In the genomic region with DNA sequence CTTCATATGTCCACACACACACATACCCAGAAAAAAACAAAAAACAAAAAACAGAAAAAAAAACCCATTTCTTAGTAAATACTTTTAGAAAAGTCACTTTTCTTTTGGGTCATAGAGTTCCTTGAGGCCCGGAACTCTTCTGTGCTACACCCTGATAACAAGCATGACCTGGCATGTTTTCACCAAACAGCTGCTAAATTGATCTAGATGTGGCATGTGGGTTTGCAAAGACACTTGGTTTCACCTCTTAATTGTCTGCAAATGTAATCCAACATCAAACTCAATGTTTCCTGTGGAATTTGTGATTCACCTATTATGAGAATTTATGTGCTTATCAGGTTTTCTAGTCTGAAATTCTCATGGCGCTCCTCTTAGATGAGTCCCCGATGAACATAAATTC, we compare ENCODE assay signal across 18 mouse cellular contexts.
"Had no signal": no experiment of that assay in that cellular context is flagged by ENCODE, and none has a peak within 500 bp of the region (broad histone marks: within the 10 kb centered on the region; RNA-seq: fewer than 3 reads in every experiment).

No protein-coding gene starts in this region.

- H3K9me3 ChIP-seq: lung, embryonic 15.5 days; midbrain, embryonic 13.5 days; midbrain, embryonic 15.5 days; neural tube, embryonic 12.5 days; stomach, embryonic 15.5 days had no signal

- H3K27ac ChIP-seq: lung, embryonic 15.5 days; macrophage; midbrain, embryonic 13.5 days; midbrain, embryonic 15.5 days; neural tube, embryonic 12.5 days; stomach, embryonic 15.5 days; stomach, postnatal 0 days had no signal

- H3K27me3 ChIP-seq: lung, embryonic 15.5 days; midbrain, embryonic 13.5 days; midbrain, embryonic 15.5 days; neural tube, embryonic 12.5 days; stomach, embryonic 15.5 days had no signal

- H3K4me2 ChIP-seq: lung, embryonic 15.5 days; midbrain, embryonic 11.5 days; midbrain, embryonic 13.5 days; midbrain, embryonic 15.5 days; neural tube, embryonic 12.5 days; stomach, embryonic 15.5 days had no signal

- H3K4me1 ChIP-seq: lung, embryonic 15.5 days; midbrain, embryonic 13.5 days; midbrain, embryonic 15.5 days; neural tube, embryonic 12.5 days; stomach, embryonic 15.5 days had no signal

- H3K9ac ChIP-seq: liver, postnatal 0 days; lung, embryonic 15.5 days; midbrain, embryonic 13.5 days; midbrain, embryonic 15.5 days; neural tube, embryonic 12.5 days; stomach, embryonic 15.5 days had no signal

- H3K36me3 ChIP-seq: lung, embryonic 15.5 days; midbrain, embryonic 13.5 days; midbrain, embryonic 15.5 days; neural tube, embryonic 12.5 days; stomach, embryonic 15.5 days had no signal

- H3K4me3 ChIP-seq: lung, embryonic 15.5 days; midbrain, embryonic 13.5 days; midbrain, embryonic 15.5 days; neural tube, embryonic 12.5 days; stomach, embryonic 15.5 days had no signal

- ATAC-seq: liver, postnatal 0 days; lung, postnatal 0 days; midbrain, embryonic 13.5 days; midbrain, embryonic 15.5 days had no signal

- DNase-seq: liver, postnatal 0 days; lung, adult 2 months; lung, postnatal 14 days; lung, postnatal 36 days; retina, postnatal 1 day; right cerebral cortex, adult 18-20 months; thymus, adult 2 months; thymus, postnatal 25 days; thymus, postnatal 4 days had no signal
